Mouse (Mus musculus) heart, postnatal 25 days (tissue): ENCODE data around the gene Sipa1l3. TPM values are rescaled to one million over a fixed set of nuclear protein-coding genes. Genes with fewer than 3 reads are reported as not detected.

Source experiments
- DNase-seq: peaks from one replicate; pipeline ENCODE4 v3.0.0; 2022; ENCODE audit warnings: low spot score
- intact Hi-C: fragments of 180-260 bp; cut with DNase I; formaldehyde crosslinking; loops from one replicate; pipeline ENCODE4 v1.15.1; 2025
- total RNA-seq, 2 experiments: library from RNA; stranded (reverse); gene quantifications; 2 replicates each; pipeline ENCODE4 v1.2.3; 2021

The Sipa1l3 gene
- total RNA-seq, 2 experiments from 2014 or later: 8.8 to 9.4 TPM

DNA sequence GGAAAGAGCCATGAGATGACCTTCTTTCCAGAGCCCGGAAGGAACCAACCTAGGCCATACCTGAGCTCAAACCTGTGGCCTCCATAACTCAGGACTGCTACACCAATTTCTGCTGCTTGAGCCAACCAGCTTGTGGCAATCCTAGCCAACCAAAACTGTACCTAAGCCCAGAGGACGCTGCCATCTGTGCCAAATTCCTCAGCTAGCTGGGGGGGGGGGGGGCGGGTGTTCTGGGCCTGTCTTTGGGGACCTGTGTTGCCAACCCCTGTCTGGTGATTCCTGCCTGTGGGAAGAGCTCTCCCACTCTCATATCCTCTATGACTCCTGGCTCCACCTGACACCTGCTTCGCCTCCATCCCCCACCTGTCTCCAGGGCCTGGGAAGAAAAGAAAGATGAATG lies 34.9 kb downstream of the Sipa1l3 start:
- intact Hi-C loops: no loop called here
- DNase-seq: no peak

DNA sequence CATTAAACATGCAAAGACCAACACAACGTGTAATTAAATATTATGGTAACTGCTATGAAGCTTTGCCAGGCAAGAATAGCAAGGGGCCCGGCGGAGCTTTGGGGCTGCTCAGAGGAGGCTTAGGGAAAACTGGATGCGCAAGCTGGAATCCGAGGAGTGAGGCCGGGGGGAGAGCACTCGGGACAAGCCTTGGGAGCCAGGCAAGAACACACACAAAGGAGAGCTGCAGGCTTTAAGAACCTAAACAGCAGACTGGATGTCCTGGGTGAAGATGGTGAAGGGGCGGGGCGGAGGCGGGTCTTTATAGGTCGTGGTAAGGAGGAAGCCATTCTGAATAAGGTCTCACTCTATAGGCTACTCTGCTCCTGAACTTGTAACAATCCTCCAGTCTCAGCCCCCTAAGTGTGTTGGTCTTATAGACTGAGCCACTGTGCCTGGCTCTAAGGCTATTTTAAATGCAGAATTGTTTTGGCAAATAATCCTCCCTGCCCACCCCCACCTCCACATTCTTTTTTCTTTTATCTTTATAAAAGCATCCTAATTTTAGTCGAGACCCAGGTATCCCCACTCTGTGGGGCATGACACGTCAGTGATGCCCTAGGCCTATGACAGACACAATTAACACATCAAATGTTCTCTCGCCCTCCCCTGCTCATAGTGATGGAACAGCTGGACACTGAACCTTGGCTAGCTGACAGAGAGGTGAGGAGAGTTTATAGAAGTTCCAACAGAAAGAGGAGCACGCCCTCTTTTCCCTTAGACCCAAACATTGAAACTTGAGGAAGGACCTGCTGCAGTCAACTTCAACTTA lies 36.9 kb downstream of the Sipa1l3 start:
- no peak for DNase-seq
- intact Hi-C loops: no loop called here

DNA sequence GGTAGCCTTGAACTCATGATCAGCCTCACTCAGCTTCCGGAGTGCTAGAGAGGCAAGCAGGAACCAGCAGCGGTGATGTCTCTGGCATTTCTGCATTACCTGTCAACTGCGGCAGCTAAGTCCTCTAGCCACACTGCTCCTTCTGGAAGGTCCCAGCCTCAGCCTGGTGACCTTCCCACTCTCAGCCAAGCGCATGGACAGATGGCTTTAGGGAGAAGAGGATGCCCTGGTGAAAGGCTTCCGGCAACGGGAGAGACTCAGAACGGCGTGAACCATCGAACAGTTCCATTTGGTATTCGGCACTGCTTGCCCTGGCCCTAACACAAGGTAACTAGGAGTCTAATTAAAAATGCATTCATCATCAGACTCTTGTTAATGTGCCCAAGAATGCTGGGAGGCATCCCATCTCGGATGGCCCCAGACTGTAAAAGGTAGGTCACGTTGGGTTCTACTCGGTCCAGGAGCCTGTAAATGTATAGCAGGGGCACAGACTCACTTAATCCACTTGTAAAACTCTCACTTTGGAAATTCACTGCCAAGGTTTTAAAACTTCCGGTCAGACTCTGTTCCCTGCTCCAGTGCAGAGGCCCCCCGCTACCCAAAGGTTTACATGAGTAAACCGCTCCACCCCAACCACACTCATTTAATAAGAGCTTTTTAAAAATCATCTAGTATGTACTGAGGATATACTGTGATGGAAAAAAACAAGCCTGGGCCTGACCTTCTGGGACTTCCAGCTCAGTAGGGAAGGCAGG lies 37.7 kb downstream of the Sipa1l3 start:
- DNase-seq: no peak
- intact Hi-C loops: no loop called here

DNA sequence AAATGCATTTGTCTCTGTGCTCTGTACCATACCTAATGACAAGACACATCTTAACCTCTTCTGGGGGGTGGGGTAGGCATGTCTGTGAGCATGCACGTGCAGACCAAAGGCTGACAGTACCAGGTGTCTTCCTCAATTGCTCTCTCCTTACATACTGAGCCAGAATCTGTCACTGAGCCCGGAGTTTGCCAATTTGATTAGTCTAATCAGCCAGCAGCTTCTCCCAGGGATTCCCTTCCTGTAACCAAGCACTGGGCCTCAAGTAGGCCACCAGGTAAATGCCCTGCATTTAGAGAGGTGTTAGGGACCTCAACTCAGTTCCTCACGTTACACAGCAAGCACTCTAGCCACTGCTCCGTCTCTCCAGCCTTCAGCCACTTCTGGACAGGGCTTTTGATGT lies 38.3 kb downstream of the Sipa1l3 start:
- intact Hi-C loops: no loop called here

DNA sequence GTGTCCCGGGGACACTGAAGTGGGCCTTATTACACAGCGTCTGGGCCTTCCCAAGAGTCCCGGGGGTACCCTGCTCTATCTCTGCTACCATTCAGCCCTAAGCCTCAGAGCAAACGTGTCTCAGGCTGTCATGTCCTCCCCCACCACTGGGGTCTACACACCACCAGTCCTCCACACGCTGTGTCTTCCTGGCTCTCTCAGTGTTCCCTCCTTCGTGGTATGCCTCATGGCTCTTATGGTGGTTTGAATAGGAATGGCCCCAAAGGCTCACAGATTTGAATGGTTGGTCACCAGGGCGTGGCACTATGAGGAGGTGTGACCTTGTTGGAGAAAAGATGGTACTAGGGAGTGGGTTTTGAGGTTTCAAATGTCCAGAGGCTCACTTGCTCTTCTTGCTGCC lies 43.4 kb downstream of the Sipa1l3 start:
- DNase-seq: no peak
- intact Hi-C loops: no loop called here

More for the DNA sequence above, 38.3 kb downstream of the Sipa1l3 start:
- no peak for DNase-seq

DNA sequence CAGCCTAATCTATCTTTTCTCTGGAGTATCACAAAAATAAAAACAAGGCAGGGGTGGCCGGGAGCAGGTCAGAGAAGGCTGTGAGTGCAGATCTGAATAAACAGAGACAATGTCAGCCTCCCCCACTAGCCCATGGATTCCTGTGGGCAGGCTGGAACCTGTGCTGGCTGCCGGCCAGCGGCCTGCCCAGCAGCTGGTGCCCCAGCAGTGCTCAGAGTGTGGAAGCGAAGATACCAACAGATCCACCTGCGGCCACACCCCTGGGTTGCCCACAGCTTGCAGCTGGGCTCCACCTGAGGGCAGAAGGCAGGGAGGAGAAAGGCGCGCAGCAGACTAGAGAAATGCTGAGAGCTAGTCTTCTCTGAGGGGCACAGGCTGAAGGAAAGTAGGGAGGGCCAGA lies 47.1 kb downstream of the Sipa1l3 start:
- DNase-seq: no peak
- intact Hi-C loops: no loop called here

DNA sequence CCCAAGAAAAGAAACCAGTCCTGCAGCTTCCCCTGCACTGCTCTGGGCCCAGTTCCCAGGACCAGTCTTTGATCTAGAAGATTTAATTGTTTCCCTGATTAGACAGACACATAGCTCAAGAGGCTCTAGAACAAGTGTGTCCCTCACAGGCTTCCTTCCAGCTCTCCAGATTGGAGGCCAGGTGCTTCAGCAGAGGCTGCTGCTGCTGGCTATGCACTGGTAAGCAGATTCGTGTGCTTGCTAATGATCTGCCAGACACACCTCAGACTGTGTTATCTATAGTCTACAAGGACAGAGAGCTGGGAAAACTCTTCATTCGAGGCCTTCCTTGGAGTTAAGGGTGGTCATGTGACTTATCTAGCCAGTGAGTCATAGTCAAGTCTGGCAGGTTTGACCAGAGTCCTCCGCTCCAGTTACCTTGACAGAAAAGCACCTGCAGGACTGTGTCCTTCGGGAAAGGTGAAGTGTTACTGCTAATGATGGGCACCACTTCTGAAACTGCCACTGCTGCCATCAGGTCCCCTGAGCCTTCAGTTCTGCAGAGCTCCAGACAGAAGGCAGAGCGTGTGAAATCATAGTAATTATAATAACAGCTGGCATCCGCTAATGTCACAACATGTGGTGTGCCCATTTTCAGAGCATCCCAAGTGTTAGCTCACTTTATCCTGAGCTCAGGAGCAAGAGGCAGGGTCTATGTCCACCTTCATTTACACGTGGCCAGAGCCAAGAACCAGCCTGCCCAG lies 48.7 kb downstream of the Sipa1l3 start:
- intact Hi-C loops: no loop called here
- no peak for DNase-seq

DNA sequence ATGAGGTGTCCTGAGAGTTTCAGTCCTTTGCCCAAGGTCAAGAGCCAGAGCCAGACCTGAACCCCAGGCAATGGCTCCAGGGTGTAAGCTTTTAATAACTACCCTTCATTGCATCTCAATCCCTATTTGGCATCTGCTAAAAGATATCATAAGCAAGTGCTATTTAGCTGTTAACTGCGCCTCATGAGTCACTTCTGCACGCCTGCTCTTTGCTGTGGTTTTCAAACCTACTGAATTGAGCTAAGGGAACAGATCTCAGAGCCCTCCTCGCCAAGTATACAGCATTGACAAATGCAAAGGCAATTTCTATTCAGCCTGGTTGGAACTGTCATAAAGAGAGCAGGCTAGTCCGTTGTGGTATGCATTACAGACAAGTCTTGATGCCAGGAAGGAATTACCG lies 49.8 kb downstream of the Sipa1l3 start:
- no peak for DNase-seq
- intact Hi-C loops: no loop called here

DNA sequence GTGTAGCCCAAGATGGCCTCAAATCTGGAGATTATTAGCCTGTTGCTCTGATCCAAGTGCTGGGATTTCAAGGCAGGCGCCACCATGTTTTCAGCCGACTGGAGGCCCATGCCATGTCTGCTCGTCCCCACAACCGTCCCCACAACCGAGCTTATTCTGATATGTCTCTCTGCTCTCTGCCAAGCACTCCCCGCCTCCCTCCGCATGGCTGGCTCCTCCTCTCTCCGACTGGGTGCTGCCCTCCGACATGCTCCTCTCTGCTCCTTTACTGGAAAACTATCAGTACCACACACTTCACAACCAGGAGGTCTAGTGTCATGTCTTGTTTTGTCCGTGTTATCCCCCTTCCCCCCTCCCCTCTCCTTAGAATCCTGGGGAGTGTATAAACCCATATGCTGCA lies 51.9 kb downstream of the Sipa1l3 start:
- intact Hi-C loops: no loop called here

DNA sequence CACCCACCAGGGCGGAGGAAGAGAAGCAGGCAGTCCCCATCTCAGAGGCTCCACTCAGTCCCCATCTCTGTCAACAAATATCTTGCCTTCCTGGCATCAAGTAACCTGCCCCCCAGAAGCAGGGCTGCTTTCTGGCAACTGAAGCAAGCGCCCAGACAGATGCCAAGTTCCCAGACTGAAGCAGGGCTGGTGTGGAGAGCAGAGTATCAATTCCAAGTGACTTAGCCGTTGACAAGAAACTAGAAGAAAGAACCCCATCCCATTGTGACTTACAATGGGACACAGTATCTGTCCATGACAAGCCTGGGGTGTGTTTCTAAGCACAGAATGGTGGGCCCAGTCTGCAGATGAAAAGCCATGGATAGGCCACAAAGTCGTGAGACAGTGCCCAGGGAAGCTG lies 52.7 kb downstream of the Sipa1l3 start:
- intact Hi-C loops: no loop called here
- DNase-seq: no peak

More for the DNA sequence above, 51.9 kb downstream of the Sipa1l3 start:
- no peak for DNase-seq

DNA sequence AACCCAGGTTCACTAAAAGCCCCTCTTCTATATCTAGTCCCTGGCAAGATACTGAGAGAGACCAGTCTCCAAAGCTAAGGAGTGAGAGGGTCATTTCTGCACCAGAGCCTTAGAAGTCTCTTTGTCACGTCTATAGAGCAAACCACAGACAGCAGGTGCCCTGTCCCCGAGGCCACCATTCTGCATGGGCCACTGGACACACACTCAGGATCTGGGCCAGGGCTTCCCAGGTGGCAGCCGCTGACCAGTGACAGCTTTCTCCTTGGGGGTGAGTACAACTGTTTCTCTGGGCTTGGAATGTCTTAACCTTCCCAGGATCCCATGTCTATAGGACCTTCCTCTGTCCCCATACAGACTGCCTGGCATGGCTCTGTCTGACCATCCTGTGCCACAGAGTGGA lies 55.6 kb downstream of the Sipa1l3 start:
- intact Hi-C loops: no loop called here
- DNase-seq: no peak

DNA sequence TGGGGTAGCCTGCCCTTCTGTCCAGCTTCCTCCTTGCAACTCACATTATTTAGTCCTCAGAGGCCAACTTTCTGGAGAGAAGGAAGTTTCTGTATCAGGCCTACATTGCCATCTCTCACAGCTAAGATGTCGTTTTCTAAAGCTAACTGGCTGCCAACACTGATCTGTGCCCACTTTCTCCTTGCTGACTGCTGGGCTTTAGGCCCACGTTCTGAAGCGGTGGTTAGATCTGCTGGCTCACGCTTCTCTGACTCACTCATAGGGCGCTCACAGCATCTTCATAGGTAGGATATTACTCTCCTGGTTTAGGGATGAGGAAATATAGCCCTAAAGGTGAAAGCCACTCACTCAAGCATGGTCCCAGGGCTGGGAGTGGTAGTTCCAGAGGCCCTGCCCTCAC lies 56.3 kb downstream of the Sipa1l3 start:
- no peak for DNase-seq
- intact Hi-C loops: no loop called here

DNA sequence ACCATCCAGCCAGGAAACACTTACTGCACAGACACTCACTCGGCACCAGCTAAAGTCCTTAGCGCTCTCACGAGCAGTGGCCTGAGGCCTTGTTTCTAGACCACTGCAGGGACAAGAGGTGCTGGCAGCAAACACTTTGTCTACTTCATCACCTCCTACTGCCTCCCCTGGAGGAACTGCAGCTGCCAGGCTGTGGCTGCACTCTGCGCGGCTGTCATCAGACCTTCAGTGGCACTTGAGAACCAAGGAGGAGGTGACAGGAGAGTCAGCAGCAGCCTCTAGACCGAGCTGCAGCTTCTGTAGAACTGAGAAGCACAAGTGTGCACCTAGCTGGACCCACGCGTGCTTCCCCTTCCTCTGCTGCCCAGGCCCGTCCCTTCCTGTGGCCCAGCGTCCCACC lies 56.9 kb downstream of the Sipa1l3 start:
- intact Hi-C loops: no loop called here

DNA sequence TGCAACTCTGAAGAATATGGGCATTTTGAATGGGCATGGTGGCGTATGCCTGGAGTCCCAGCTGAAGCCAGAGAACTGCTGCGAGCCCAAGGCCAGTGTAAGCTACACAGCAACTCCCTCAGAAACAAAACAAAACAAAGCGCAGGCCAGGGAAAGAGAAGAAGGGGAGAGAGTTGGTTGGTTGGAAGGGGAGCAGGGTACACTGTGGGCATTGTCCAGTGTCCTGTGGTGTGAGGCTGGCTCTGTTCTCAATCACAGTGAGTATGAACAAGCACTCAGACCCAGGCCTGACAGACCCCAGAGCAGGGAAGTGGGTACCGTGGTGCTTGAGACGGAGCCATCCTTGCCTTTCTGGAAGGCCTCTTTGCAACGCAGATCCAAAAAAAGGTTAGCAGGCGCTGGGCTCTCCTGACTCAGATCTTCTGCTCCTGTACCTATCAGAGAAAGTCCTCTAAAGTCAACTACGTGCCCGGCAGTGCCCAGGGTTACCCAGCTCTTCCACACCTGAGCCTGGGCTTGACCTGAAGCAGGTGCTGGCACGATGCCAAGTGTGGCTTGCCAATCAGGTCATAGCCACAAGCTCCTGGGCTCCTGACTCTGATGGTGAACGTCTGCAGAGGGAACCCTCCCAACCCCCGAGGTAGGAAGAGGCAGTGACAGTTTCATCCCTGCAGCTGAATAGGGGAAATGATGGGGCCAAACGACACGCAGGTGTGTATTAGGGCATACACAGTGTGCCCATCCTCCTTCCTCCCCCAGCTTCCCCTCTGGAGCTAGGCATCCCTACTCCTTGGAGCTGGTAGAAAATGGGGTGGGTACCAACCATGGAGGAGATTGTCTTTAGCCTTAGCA lies 59.3 kb downstream of the Sipa1l3 start:
- DNase-seq: no peak
- intact Hi-C loops: loop anchor here (5.0 kb wide), 1 partner anchor 58 kb away; the partner anchor contains the start of gene Sipa1l3

More for the DNA sequence above, 56.9 kb downstream of the Sipa1l3 start:
- DNase-seq: no peak

DNA sequence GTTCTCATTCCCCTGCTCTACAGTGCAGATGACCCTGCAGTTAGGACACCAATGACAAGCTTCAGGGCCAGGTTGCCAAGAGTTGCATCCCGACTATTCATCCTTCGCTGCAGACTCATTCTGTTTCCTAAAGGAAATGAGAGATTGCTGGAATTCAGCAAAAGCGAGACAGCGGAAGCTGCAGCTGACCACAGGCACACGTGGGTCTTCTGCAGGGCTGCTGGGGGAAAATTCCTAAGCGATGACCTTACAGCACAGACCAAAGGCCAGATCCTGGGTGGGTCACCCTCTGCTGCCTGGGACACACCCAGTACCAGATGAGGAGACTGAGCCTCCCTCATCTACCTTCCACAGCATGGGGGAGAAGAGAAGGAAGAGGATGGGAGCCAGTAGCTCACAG lies 60.7 kb downstream of the Sipa1l3 start:
- DNase-seq: peak; percentile 42
- intact Hi-C loops: loop anchor here (5.0 kb wide), 1 partner anchor 60 kb away; the partner anchor contains the start of gene Sipa1l3

DNA sequence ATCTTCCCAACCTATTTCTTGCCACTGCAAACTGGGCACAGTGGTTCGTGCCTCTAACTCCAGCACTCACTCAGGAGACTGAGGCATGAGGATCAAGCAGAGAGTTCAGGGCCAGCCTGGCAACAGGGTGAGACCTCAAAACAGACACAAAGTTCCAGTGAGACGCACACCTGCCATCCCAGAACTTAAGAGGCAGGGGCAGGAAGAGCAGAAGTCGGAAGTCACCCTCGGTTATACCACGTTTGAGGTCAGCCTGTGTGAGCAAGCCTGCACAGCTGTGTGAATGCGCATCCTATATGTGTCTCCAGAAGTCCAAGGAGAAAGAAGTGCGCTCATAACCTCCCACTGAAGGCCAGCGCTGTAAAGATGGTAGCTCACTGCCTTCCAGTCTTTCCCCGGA lies 61.7 kb downstream of the Sipa1l3 start:
- intact Hi-C loops: loop anchor here (5.0 kb wide), 1 partner anchor 61 kb away; the partner anchor contains the start of gene Sipa1l3

DNA sequence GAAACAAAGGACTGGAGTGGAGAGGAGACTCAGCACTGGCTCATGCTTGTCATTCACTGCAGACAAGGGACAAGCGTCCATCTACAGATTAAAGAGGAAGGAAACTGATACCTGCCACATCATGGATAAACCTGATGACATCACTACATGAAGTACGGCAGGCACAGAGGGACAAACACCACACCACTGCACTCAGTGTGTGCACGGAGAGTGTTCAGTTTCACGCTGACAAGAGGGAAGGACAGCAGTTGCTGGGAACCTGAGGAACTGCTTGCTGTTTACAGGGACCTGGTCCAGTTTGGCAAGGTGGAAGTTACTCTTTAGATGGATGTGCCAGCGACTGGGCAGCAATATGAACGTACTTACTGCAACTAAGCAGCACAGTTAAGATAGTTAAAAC lies 62.9 kb downstream of the Sipa1l3 start:
- intact Hi-C loops: loop anchor here (5.0 kb wide), 1 partner anchor 62 kb away; the partner anchor contains the start of gene Sipa1l3
- no peak for DNase-seq

More for the DNA sequence above, 61.7 kb downstream of the Sipa1l3 start:
- no peak for DNase-seq

DNA sequence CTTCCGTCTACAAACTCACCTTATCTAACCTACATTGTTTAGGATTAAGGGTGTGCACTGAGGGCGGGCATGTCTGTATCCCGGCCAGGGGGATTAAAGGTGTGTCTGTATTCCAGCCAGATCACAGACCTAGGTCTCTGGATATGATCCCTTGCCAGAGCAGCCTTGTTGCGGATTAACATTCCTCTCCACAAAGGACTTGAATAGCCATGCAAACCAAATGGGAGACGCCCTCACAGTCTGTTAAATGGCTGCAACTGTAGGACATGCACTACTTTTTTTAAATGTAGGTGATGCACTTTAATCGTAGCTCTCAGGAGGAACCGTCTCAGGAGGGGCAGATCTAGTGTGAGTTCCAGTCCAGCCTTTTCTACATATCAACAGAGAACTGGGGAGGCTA lies 63.5 kb downstream of the Sipa1l3 start:
- DNase-seq: no peak
- intact Hi-C loops: loop anchor here (5.0 kb wide), 1 partner anchor 62 kb away; the partner anchor contains the start of gene Sipa1l3

DNA sequence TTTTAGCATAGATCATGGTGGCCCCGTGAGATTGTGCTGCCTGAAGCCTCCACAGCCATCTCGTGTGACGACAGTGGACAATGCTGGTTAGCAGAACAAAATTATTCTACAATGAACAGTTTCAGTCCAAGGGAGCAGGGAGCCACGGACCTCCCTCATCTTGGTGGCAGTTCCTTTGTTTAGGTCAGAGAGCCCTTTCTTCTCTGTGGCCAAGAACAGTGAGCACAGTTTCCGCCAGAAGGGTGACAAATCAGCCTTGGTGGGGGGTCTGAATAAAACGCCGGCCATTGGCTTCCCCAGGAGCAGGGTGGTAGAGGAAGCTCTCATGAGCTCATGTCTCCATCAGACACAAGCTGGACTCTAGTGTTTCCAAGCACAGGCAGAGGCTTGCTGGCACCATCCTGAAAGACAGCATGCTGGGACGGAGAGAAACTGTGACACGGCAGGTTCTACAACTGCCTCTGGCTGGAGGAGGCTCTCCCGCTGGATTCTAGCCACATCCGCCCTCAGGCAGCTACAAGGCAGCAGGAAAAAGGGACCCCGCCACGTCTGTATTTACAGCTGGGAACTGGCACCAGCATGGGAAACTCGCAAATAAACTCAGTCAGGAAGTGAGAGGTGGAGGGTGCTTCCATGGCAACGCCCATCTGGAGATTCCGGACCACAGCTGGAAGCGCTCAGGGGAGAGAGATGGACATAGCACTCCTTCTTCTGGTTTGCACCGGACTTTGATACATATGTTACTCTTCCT lies 65.3 kb downstream of the Sipa1l3 start:
- intact Hi-C loops: no loop called here
- peak; percentile 75 for DNase-seq
